Mouse (Mus musculus) layer of hippocampus, adult 18-20 months (tissue): ENCODE measurements around the gene Mast4. TPM values are rescaled to one million over a fixed set of nuclear protein-coding genes. Genes with fewer than 3 reads are reported as not detected.

Experiments
- DNase-seq, 2 experiments: peaks; one replicate each; pipeline ENCODE4 v3.0.0; 2022; ENCODE audit warnings: low spot score in 2 of 2
- total RNA-seq, 2 experiments: library from RNA; stranded (reverse); gene quantifications; 2 replicates each; pipeline ENCODE4 v1.2.3; 2021

Gene Mast4
- total RNA-seq, 2 experiments from 2014 or later, result 60.1 to 68.2 TPM

GRCm38 (mm10) chr13:102716973-102717372, 617.3 kb downstream of the Mast4 start:
- DNase-seq, result no peak

- DNase-seq, result no peak
Measured at GRCm38 (mm10) chr13:102700744-102701143, 633.6 kb downstream of the Mast4 start.

DNA sequence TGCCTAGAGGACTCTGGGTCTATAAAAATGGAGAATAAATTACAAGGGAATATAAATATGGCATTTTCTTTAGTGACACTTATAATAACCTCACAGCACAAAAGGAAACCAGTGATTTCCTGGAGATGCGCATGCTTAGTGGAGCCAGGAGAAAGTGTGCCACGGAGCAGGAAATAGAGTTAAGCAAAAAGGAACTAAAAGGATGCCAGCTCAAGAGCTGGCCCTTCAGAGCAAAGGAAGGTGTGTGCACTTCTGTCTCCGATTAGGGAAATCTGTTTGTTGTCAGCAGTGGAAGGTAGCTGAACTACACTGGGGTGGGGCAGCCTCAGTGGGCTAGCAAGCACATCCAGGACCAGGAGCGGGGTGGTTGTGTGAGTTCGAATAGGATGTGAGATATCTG, 634.1 kb downstream of the Mast4 start:
- no peak for DNase-seq

- peak in 1 of 2 experiments; percentile 53 for DNase-seq
Measured at GRCm38 (mm10) chr13:102698751-102699323, 635.5 kb downstream of the Mast4 start.

DNA sequence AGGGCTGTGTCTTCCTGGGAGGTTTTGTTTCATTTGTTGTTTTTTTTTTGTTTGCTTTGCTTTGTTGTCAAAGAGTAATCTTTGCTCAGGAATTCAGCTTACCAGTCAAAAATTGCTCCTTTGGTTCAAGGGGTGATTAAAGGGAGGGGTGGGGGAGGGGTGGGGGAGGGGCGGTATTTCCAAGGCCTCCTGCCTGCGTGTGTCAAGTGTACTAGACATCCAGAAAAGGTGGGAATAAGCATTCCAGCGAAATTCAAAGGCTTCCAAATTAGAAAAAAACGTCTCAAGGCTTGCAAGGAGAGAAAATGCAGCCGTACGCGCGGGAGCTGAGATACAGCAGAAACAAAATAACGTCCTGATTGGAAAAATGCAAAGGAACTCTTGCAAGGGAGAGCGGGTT, 636.0 kb downstream of the Mast4 start:
- no peak for DNase-seq

DNA sequence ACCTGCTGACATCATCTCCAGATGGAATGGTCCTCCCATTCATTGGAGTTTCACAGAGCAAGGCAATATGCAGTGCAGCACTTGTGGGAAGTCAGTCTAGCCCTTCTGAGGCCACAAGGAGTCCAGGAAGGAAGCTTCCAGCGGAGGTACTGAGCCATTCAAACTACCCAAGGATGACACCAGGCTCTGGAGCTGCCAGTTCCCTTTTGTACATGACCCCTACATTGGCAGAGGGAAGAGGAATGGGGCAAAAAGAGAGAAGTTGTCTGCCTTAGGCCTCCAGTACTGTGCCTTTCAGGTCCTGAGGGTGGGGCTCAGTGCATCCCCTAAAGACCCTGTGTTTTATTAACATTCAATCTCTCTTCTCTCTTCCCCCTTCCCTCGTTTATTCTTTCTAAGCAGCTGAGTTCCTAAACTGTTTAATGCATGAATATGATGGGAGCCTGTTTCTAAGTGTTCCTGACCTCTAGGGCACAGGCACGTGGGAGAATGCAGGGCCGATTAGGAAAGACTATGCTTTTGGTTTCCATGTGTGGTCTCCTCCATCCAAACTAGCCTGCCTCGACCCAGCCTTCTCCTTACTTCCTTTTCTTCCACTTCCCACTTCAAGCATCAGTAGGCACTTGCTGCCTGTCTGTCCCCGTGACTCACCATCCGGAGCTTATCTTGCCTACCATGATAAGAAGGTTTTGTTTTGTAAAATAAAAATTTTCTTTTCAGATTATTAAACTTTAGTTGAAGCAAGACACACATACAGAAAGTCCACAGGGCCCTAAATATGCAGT, 639.0 kb downstream of the Mast4 start:
- DNase-seq, result no peak

- no peak for DNase-seq
Measured at GRCm38 (mm10) chr13:102694154-102694553, 640.1 kb downstream of the Mast4 start.

DNA sequence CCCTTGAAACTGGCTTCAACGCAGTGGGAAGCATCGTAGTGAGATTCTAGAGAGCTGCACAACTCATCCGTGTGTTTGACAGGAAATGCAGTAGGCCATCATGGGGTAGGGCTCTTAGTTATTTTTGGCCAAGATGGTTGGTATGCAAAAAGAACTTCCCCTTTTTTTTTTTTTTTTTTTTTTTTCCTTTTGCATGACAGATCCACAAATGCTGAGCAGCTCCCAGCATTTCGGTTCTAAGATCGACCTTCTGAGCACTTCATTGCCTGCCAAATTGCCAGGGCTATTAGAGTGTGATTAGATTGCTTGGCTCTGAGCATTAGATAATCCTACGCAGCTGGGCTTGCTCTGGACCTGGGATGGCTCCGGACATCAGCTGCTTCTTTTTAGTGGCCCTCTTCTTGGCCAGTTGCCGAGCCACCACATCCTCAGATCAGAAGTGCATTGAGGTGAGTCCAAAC, 640.9 kb downstream of the Mast4 start, which contains the start of gene Cd180:
Gene Cd180, plus strand, starts transcription at position 218 of the 461 bp plus-strand sequence.
- DNase-seq, result peak in 1 of 2 experiments; percentile 13

- DNase-seq, result no peak
Measured at GRCm38 (mm10) chr13:102691408-102692150, 642.7 kb downstream of the Mast4 start.

DNA sequence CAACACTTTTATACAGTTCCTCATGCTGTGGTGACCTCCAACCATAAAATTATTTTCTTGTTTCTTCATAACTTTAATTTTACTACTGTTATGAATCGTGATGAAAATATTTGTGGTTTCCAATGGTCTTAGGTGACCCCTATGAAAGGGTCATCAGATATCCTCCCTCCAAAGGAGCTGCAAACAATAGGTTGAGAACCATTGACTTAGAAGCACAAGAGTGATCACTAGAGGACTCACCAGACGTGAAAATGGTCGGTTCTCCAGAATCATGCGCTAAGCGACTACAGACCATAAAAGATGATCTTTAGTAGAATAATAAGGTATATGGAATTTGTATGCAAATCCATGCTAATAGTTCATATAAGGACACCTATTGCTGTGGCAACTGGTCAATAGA, 644.1 kb downstream of the Mast4 start:
- DNase-seq, result no peak

GRCm38 (mm10) chr13:102689201-102690090, 644.9 kb downstream of the Mast4 start:
- no peak for DNase-seq

GRCm38 (mm10) chr13:102688121-102688520, 646.2 kb downstream of the Mast4 start:
- DNase-seq, result no peak

DNA sequence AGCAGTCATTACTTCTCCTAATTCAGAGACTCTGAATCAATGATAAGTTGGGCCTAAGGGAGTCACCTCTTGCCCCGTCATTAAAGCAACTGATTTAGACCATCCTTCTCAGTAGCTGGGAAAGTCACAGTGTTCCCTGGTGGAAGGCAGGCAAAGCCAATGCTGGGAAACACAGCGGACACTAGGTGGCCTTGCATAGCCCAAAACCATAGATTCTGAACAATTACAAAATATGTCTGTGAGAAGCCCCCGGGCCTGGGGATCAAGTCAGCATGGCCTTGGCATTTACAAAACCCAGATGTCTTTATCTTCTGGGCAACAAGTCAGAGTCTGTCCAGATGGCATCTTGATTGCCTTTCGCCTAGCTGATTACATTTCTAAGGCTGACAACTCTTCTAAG, 649.4 kb downstream of the Mast4 start:
- peak in 1 of 2 experiments; percentile 25 for DNase-seq
